Mouse (Mus musculus): ENCODE data around the gene Slc35c2. TPM values are rescaled to one million over a fixed set of nuclear protein-coding genes. Genes with fewer than 3 reads are reported as not detected.

Slc35c2 gene
- polyA plus RNA-seq, 1 experiment from 2014 or later: 41.9 TPM

Other genes with a start within 250 kb of the Slc35c2 start
- 9.1 and 11.1 TPM in 2 replicates for gene Cd40, start 232.2 kb downstream of the Slc35c2 start, polyA plus RNA-seq (2014; fragmentation: Nextera tagmentation; extraction: Ambion mirVana)
- gene 1700025C18Rik, start 197.1 kb downstream of the Slc35c2 start, polyA plus RNA-seq (2014; fragmentation: Nextera tagmentation; extraction: Ambion mirVana): not detected in 2 replicates
- 1.1 TPM in 2 replicates for gene Cdh22, start 53.0 kb downstream of the Slc35c2 start, polyA plus RNA-seq (2014; fragmentation: Nextera tagmentation; extraction: Ambion mirVana)
- gene Elmo2, start 38.6 kb upstream of the Slc35c2 start, polyA plus RNA-seq (2014; fragmentation: Nextera tagmentation; extraction: Ambion mirVana): 85.4 and 86.0 TPM in 2 replicates
- 1.2 and 1.7 TPM in 2 replicates for gene Zfp663, start 80.9 kb upstream of the Slc35c2 start, polyA plus RNA-seq (2014; fragmentation: Nextera tagmentation; extraction: Ambion mirVana)
- gene Zfp334, start 100.4 kb upstream of the Slc35c2 start, polyA plus RNA-seq (2014; fragmentation: Nextera tagmentation; extraction: Ambion mirVana): 19.5 and 21.3 TPM in 2 replicates
- gene Ocstamp, start 112.5 kb upstream of the Slc35c2 start, polyA plus RNA-seq (2014; fragmentation: Nextera tagmentation; extraction: Ambion mirVana): 0.04 TPM in 1 of 2 replicates, not detected in the other
- gene Slc13a3, start 185.4 kb upstream of the Slc35c2 start, polyA plus RNA-seq (2014; fragmentation: Nextera tagmentation; extraction: Ambion mirVana): not detected in 2 replicates
- gene Trp53rka, start 205.5 kb upstream of the Slc35c2 start, polyA plus RNA-seq (2014; fragmentation: Nextera tagmentation; extraction: Ambion mirVana): 50.2 and 50.5 TPM in 2 replicates
- 3.6 and 3.9 TPM in 2 replicates for gene Slc2a10, start 215.9 kb upstream of the Slc35c2 start, polyA plus RNA-seq (2014; fragmentation: Nextera tagmentation; extraction: Ambion mirVana)